In genomic region chr11:19947626-19948135, GRCm38 (mm10) we compare ENCODE assay signal across 8 mouse cellular contexts. TPM values are rescaled to one million over a fixed set of nuclear protein-coding genes. Genes with fewer than 3 reads are reported as not detected.
DNase-seq lines count a peak whose midpoint lies in the region; ATAC-seq and TF ChIP-seq lines count a peak whose summit lies in the region.

No protein-coding gene starts in this region.

- peaks cover 7% of the 10 kb centered on the region; the same call in 1 of the 2 replicates for H3K9me3 ChIP-seq in liver, embryonic 12.5 days (replicated peaks)
- no peaks in the 10 kb centered on the region for H3K9me3 ChIP-seq in liver, postnatal 0 days (ENCODE audit: low read length)
- no peaks in the 10 kb centered on the region for H3K9me3 ChIP-seq in midbrain, embryonic 15.5 days

- peak; percentile 58 for DNase-seq in cerebellum, adult 11-12 months
- no peak for DNase-seq in cerebellum, adult 8-10 months
- DNase-seq in liver, postnatal 0 days, result no peak
- peak; percentile 67 to 71 for DNase-seq in heart, postnatal 10 days
- DNase-seq in lung, postnatal 14 days, result peak; percentile 30
- no peak for DNase-seq in thymus, postnatal 4 days

- intact Hi-C loops in heart, postnatal 10 days (cut with DNase I), result no loop called here

- no peak overlapping the region for H3K27ac ChIP-seq in liver, embryonic 12.5 days
- H3K27ac ChIP-seq in liver, postnatal 0 days (ENCODE audit: low read depth), result no peak overlapping the region
- no peak overlapping the region for H3K27ac ChIP-seq in midbrain, embryonic 15.5 days

- no peak overlapping the region for H3K4me2 ChIP-seq in liver, embryonic 12.5 days
- H3K4me2 ChIP-seq in liver, postnatal 0 days (ENCODE audit: low read depth, low read length), result no peak overlapping the region
- no peak overlapping the region for H3K4me2 ChIP-seq in midbrain, embryonic 15.5 days

- H3K4me3 ChIP-seq in liver, embryonic 12.5 days, result no peak overlapping the region
- H3K4me3 ChIP-seq in liver, postnatal 0 days (ENCODE audit: low read depth, low read length), result no peak overlapping the region
- H3K4me3 ChIP-seq in midbrain, embryonic 15.5 days, result no peak overlapping the region

- no peak for TF ChIP-seq CTCF in liver, postnatal 0 days (IDR thresholded peaks at IDR 0.05; ENCODE audit: low read depth)

- no peaks in the 10 kb centered on the region for H3K27me3 ChIP-seq in liver, embryonic 12.5 days (replicated peaks)
- H3K27me3 ChIP-seq in liver, postnatal 0 days (ENCODE audit: insufficient read depth, low read length), result no peaks in the 10 kb centered on the region
- H3K27me3 ChIP-seq in midbrain, embryonic 15.5 days (replicated peaks), result no peaks in the 10 kb centered on the region

- TF ChIP-seq EP300 in liver, postnatal 0 days (IDR thresholded peaks at IDR 0.05; ENCODE audit: low read depth), result no peak

- WGBS in liver, embryonic 12.5 days (ENCODE audit: insufficient replicate concordance), result 73% methylated on average over 7 of the region's 7 CpGs
- WGBS in liver, postnatal 0 days (ENCODE audit: insufficient replicate concordance), result 69% methylated on average over 7 of the region's 7 CpGs
- 93% methylated on average over 7 of the region's 7 CpGs for WGBS in midbrain, embryonic 15.5 days

- H3K36me3 ChIP-seq in liver, embryonic 12.5 days, result peaks cover 27% of the 10 kb centered on the region
- peaks cover 5% of the 10 kb centered on the region; the same call in 1 of the 2 replicates for H3K36me3 ChIP-seq in liver, postnatal 0 days (replicated peaks; ENCODE audit: insufficient read depth, low read length)
- H3K36me3 ChIP-seq in midbrain, embryonic 15.5 days (replicated peaks), result no peaks in the 10 kb centered on the region

- ATAC-seq in liver, embryonic 12.5 days, result peak; percentile 22; the same call in 1 of the 2 replicates
- no peak for ATAC-seq in liver, postnatal 0 days
- ATAC-seq in midbrain, embryonic 15.5 days (replicated peaks), result no peak

- no peak overlapping the region for H3K9ac ChIP-seq in liver, embryonic 12.5 days
- H3K9ac ChIP-seq in liver, postnatal 0 days (replicated peaks), result no peak overlapping the region
- no peak overlapping the region for H3K9ac ChIP-seq in midbrain, embryonic 15.5 days

- peaks cover 54% of the 10 kb centered on the region for H3K4me1 ChIP-seq in liver, embryonic 12.5 days
- H3K4me1 ChIP-seq in liver, postnatal 0 days (ENCODE audit: insufficient read depth), result peaks cover 18% of the 10 kb centered on the region
- H3K4me1 ChIP-seq in midbrain, embryonic 15.5 days, result no peaks in the 10 kb centered on the region; the same call in 1 of the 2 replicates

RNA-seq across cellular contexts. Expression of gene Spred2, which starts 23.5 kb away (rescaled TPM):
- polyA plus RNA-seq in liver, embryonic 12.5 days (2016; fragmentation: Nextera tagmentation; extraction: Ambion mirVana), result 2.9 and 3.6 TPM in 2 replicates
- 1.3 and 1.4 TPM in 2 replicates for polyA plus RNA-seq in liver, postnatal 0 days (2015; fragmentation: Nextera tagmentation; extraction: Ambion mirVana)
- 10 to 100 TPM; 28.4 to 33.4 TPM for total RNA-seq in heart, postnatal 10 days (2021)
- 6.1 and 6.2 TPM in 2 replicates for polyA plus RNA-seq in midbrain, embryonic 15.5 days (2015; fragmentation: Nextera tagmentation; extraction: Ambion mirVana)

Comparison
In these comparisons a context has a peak if more than half of its experiments do, and no peak if none do; other contexts are left out.
1. DNase-seq: peak in cerebellum, adult 11-12 months (single experiment), heart, postnatal 10 days (2 of 2) and lung, postnatal 14 days (single experiment); none in cerebellum, adult 8-10 months (single experiment), liver, postnatal 0 days (single experiment) and thymus, postnatal 4 days (single experiment).